Mouse (Mus musculus) liver, postnatal 0 days (tissue): ENCODE measurements at regions not wholly inside any gene's neighbourhood (a gene's known extent, or its start where the extent isn't known, plus 50 kb on each side); places are given as distances from the start of the nearest gene placed in this dataset.

Experiments used
- ATAC-seq: fragments of 200-750 bp; cut with Nextera tagmentation; 2 replicates; pipeline ENCODE4 v1.8.0; 2017; ENCODE audit warnings: mild to moderate bottlenecking, moderate library complexity
- DNase-seq: peaks from one replicate; pipeline ENCODE4 v3.0.0-alpha.2; 2016
- H3K27ac ChIP-seq: fragments of 300-500 bp; sonication (generic); 2 replicates; pipeline ENCODE4 v1.5.1; 2014; ENCODE audit warnings: antibody characterized with exemption, moderate library complexity, mild to moderate bottlenecking, low read depth
- H3K27me3 ChIP-seq: fragments of 300-500 bp; sonication (generic); 2 replicates; pipeline ENCODE4 v1.6.1; 2014; ENCODE audit warnings: low read length, control low read depth, mixed read lengths; ENCODE audit not compliant: insufficient read depth
- H3K36me3 ChIP-seq: fragments of 300-500 bp; sonication (generic); replicated peaks from 2 replicates; pipeline ENCODE4 v1.6.1; 2014; ENCODE audit warnings: mild to moderate bottlenecking, control low read depth, low read length, moderate library complexity, mixed read lengths; ENCODE audit not compliant: insufficient read depth
- H3K4me1 ChIP-seq: fragments of 300-500 bp; sonication (generic); 2 replicates; pipeline ENCODE4 v1.6.1; 2014; ENCODE audit warnings: antibody characterized with exemption, mild to moderate bottlenecking, control low read depth; ENCODE audit not compliant: insufficient read depth
- H3K4me2 ChIP-seq: fragments of 300-500 bp; sonication (generic); 2 replicates; pipeline ENCODE4 v1.6.1; 2014; ENCODE audit warnings: low read depth, mild to moderate bottlenecking, low read length, moderate library complexity, mixed read lengths
- H3K4me3 ChIP-seq: fragments of 300-500 bp; sonication (generic); 2 replicates; pipeline ENCODE4 v1.5.1; 2014; ENCODE audit warnings: low read depth, low read length
- H3K9ac ChIP-seq: fragments of 300-500 bp; sonication (generic); replicated peaks from 2 replicates; pipeline ENCODE4 v1.6.1; 2014; ENCODE audit warnings: mild to moderate bottlenecking, moderate library complexity
- H3K9me3 ChIP-seq: fragments of 300-500 bp; sonication (generic); 2 replicates; pipeline ENCODE4 v1.6.1; 2016; ENCODE audit warnings: mild to moderate bottlenecking, control low read depth, low read length, mixed read lengths
- CTCF ChIP-seq: sonication (generic); IDR thresholded peaks from 2 replicates; pipeline ENCODE4 v1.5.1; 2016; ENCODE audit warnings: antibody characterized with exemption, low read depth
- EP300 ChIP-seq: IDR thresholded peaks from 2 replicates; pipeline ENCODE4 v1.6.1; 2016; ENCODE audit warnings: antibody characterized with exemption, low read depth, mild to moderate bottlenecking
- WGBS: fragments of 180-500 bp; shearing (Covaris S2); extraction: QIAGEN DNeasy Blood & Tissue Kit; methylation state at CpG from one replicate; pipeline ENCODE4 v1.1.7; 2014; ENCODE audit not compliant: insufficient replicate concordance; 5-methylcytosine and 5-hydroxymethylcytosine counted together

DNA sequence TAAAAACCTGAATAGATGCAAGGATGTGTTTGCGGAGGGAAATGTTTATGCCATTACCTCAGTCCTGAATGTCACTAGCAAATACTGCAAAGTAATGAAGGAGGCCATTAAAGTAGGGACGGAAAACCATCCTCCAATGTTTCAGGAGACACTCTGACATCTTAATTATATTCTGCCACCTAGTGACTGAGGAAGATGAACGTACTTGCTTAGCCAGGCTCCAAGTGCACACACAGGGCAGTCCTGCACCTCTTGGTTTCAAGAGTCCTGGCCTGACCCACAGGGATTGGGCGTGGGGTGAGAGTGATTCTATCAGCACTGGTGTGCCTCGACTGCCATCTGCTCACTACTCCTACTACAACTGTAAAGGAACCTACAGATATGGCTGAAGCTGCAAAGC, 85.3 kb upstream of the Slc44a1 start:
- no peak for ATAC-seq
- no peak overlapping the region for H3K27ac ChIP-seq
- 35% methylated on average over 5 of the region's 5 CpGs for WGBS
- no peaks in the 10 kb centered on the region for H3K9me3 ChIP-seq
- DNase-seq, result no peak
- no peaks in the 10 kb centered on the region for H3K27me3 ChIP-seq
- TF ChIP-seq EP300 (no peak), CTCF (peak; percentile 55)
- H3K4me2 ChIP-seq, result no peak overlapping the region
- H3K9ac ChIP-seq, result no peak overlapping the region
- H3K4me1 ChIP-seq, result no peaks in the 10 kb centered on the region
- H3K4me3 ChIP-seq, result no peak overlapping the region
- no peaks in the 10 kb centered on the region for H3K36me3 ChIP-seq

DNA sequence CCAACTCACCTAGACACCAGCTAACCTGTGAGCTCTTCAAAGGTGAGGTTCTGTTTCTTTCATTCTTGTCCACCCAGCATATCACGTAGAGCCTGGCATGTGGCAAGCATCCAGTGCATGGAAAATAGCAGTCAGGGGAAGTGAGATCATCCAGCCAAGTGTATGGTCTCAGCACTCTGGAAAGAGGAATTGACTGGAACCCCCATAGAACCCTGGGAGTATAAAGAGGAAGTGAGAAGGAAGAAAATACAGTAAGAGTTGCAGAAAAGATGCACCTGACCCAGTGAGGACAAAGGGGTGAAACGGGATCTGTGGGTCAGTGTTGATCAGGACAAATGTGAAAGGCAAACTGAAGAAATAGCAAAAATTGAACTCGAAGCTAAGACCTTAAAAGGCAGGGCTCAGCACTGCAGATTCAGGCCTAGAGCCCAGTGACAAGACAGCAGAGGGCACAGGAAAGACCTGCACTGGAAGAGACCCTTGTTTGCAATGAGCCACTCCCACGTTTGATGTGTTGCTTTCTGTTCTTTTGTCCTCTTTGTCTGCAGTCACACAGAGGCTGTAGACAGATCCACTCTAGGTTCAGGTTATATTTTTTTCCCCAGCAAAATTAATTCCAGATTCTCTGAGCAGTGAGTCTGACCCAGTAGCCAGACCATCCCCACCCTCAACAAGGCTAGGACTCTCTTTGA, 86.7 kb upstream of the Slc44a1 start:
- WGBS, result 36% methylated on average over 4 of the region's 4 CpGs
- Histone ChIP-seq H3K9ac (no peak overlapping the region), H3K9me3 (no peaks in the 10 kb centered on the region), H3K36me3 (no peaks in the 10 kb centered on the region), H3K27ac (no peak overlapping the region), H3K4me2 (no peak overlapping the region), H3K4me3 (no peak overlapping the region), H3K27me3 (no peaks in the 10 kb centered on the region), H3K4me1 (no peaks in the 10 kb centered on the region)
- TF ChIP-seq EP300 (no peak), CTCF (no peak)
- no peak for DNase-seq
- peak; percentile 62 for ATAC-seq

DNA sequence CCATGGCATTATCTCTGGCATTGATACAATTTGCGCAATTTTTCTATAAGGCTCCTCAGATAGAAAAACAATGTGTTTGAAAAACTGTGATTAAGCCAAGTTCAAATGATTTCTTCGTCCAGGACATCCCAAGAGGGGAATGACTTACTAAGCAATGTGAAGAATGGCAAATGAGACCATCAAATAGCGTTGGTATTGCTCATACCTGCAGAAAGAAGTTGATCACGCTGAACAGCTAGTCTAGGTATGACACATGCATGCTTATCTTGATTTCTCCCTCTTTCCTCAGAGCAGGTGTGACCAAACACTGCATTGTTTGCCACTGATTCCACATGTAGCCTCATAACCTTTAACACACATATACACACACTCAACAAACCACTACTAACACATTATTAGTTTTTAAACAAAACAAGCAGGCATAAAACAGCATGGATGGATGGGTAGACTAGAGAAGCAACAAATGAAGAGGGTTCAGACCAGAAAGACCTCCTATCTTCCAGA, 89.1 kb upstream of the Slc44a1 start:
- no peak overlapping the region for H3K27ac ChIP-seq
- WGBS, result 74% methylated on average over 4 of the region's 4 CpGs
- H3K36me3 ChIP-seq, result no peaks in the 10 kb centered on the region
- H3K4me3 ChIP-seq, result no peak overlapping the region
- H3K4me2 ChIP-seq, result no peak overlapping the region
- H3K9ac ChIP-seq, result no peak overlapping the region
- DNase-seq (no peak), ATAC-seq (peak; percentile 36; the same call in 1 of the 2 replicates)
- H3K27me3 ChIP-seq, result no peaks in the 10 kb centered on the region
- TF ChIP-seq CTCF, result no peak
- no peak for TF ChIP-seq EP300
- no peaks in the 10 kb centered on the region for H3K9me3 ChIP-seq
- no peaks in the 10 kb centered on the region for H3K4me1 ChIP-seq

DNA sequence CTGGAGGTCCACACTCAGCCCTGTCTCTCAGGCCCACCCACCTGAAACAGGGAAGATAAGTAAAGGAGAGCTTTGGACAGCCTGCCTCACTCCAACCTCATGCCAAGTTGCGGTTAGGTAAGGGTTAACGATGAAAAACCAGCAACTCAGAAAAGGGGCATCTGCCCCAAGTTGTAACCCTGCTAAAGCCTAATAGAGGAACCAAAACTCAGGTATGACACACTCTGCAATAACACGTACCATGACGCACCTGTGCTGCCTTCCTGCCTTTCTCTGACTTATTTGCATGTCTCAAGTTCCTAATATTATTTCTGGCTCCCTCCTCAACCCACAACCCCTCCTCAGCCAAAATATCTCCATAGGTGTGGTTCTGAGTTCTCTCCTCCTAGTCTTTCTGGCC, 94.9 kb upstream of the Slc44a1 start:
- 85% methylated on average over 4 of the region's 4 CpGs for WGBS
- no peaks in the 10 kb centered on the region for H3K27me3 ChIP-seq
- no peak overlapping the region for H3K27ac ChIP-seq
- DNase-seq, result no peak
- H3K4me3 ChIP-seq, result no peak overlapping the region
- no peak overlapping the region for H3K4me2 ChIP-seq
- H3K4me1 ChIP-seq, result no peaks in the 10 kb centered on the region
- no peak overlapping the region for H3K9ac ChIP-seq
- TF ChIP-seq CTCF (no peak), EP300 (no peak)
- H3K9me3 ChIP-seq, result no peaks in the 10 kb centered on the region
- H3K36me3 ChIP-seq, result no peaks in the 10 kb centered on the region
- no peak for ATAC-seq

DNA sequence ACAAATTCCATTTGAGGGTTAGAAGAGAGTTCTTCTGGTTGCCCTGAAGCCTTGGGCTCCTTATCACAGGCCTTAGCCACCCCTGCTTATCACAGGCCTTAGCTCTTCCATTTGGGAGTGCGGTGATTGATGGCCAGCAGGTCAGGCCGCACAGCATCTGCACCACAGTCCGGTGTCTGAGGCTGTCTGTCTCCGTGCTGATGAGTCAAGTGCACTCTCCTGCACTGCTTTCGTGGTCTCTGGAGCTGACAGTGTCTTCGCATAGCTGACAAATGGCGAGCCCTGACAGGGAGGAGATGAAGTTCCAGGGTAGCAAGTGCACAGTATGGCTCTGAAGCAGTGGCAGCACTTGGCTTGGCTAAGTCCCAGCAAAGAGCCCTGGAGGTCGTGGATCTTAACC, 95.7 kb upstream of the Slc44a1 start:
- Histone ChIP-seq H3K27ac (no peak overlapping the region), H3K9ac (no peak overlapping the region), H3K27me3 (no peaks in the 10 kb centered on the region), H3K4me2 (no peak overlapping the region), H3K9me3 (no peaks in the 10 kb centered on the region), H3K36me3 (no peaks in the 10 kb centered on the region), H3K4me1 (no peaks in the 10 kb centered on the region), H3K4me3 (no peak overlapping the region)
- DNase-seq (no peak), ATAC-seq (no peak)
- 57% methylated on average over 8 of the region's 8 CpGs for WGBS
- TF ChIP-seq EP300, result no peak
- TF ChIP-seq CTCF, result no peak

DNA sequence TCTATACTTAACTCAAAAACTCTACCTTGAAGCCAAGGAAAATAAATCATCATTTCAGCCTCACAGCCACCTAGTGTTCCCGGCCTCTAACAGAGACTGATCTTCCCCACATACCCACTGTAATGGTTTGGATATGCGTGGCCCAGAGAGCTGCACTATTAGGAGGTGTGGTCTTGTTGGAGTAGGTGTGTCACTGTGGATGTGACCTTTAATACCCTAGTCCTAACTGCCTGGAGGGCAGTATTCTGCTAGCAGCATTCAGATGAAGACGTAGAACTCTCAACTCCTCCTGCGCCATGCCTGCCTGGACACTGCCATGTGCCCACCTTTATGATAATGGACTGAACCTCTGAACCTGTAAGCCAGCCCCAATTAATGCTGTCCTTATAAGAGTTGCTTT, 99.0 kb upstream of the Slc44a1 start:
- Histone ChIP-seq H3K36me3 (no peaks in the 10 kb centered on the region), H3K4me3 (no peak overlapping the region), H3K9me3 (no peaks in the 10 kb centered on the region), H3K27me3 (no peaks in the 10 kb centered on the region), H3K27ac (no peak overlapping the region), H3K9ac (no peak overlapping the region), H3K4me1 (no peaks in the 10 kb centered on the region), H3K4me2 (no peak overlapping the region)
- TF ChIP-seq CTCF, result no peak
- TF ChIP-seq EP300, result no peak
- ATAC-seq, result no peak
- 85% methylated on average over 4 of the region's 4 CpGs for WGBS
- DNase-seq, result no peak

DNA sequence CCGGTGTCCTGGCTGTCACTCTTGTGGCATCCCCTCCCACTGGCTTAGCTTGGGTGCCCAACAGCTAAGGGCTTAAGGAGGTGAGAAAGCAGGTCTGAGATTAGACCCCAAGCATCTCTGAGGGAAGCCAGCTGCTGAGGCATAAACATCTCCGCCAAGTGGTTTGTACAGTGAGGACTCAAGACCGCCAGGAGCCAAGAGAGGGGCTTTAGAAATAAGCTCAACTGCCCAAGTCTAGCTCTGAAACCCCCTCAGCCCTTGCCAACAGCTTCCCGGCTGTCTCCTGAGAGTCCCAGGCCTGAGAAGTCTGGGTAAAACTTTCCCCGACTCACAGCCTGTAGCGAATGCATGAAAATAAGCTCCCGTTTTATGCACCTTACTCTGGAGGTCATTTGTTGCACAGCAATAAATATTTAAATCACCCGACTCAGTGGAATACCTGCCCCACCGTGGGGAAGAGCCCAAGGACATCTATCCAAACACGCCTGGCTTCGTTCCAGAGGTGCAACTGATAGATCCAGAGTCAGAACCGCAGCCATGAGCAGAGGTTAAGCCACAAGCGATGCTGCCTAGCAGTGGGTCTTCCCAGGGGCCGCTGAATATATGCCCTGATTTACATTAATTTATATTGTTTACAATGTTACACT, 100.1 kb upstream of the Slc44a1 start:
- TF ChIP-seq EP300, result no peak
- no peak for TF ChIP-seq CTCF
- no peaks in the 10 kb centered on the region for H3K36me3 ChIP-seq
- no peak for ATAC-seq
- no peaks in the 10 kb centered on the region for H3K27me3 ChIP-seq
- no peaks in the 10 kb centered on the region for H3K4me1 ChIP-seq
- H3K4me3 ChIP-seq, result no peak overlapping the region
- H3K27ac ChIP-seq, result no peak overlapping the region
- no peak for DNase-seq
- no peak overlapping the region for H3K4me2 ChIP-seq
- H3K9ac ChIP-seq, result no peak overlapping the region
- 81% methylated on average over 13 of the region's 14 CpGs for WGBS
- H3K9me3 ChIP-seq, result no peaks in the 10 kb centered on the region
